Mouse (Mus musculus) liver, embryonic 15.5 days (tissue): ENCODE data around the gene St14. TPM values are rescaled to one million over a fixed set of nuclear protein-coding genes. Genes with fewer than 3 reads are reported as not detected.

ENCODE experiments used
- ATAC-seq: fragments of 200-750 bp; cut with Nextera tagmentation; 2 replicates; pipeline ENCODE4 v1.8.0; 2017; ENCODE audit warnings: moderate number of reproducible peaks, mild to moderate bottlenecking, moderate library complexity; ENCODE audit not compliant: insufficient read depth
- H3K27ac ChIP-seq: fragments of 300-500 bp; sonication (generic); replicated peaks from 2 replicates; pipeline ENCODE4 v1.5.1; 2015; ENCODE audit warnings: mild to moderate bottlenecking, inconsistent platforms
- H3K27me3 ChIP-seq: fragments of 300-500 bp; sonication (generic); 2 replicates; pipeline ENCODE4 v1.6.1; 2015; ENCODE audit warnings: mild to moderate bottlenecking, inconsistent platforms
- H3K36me3 ChIP-seq: fragments of 300-500 bp; sonication (generic); replicated peaks from 2 replicates; pipeline ENCODE4 v1.6.1; 2015; ENCODE audit warnings: moderate library complexity, mild to moderate bottlenecking, inconsistent platforms
- H3K4me1 ChIP-seq: fragments of 300-500 bp; sonication (generic); replicated peaks from 2 replicates; pipeline ENCODE4 v1.6.1; 2015; ENCODE audit warnings: inconsistent platforms
- H3K4me2 ChIP-seq: fragments of 300-500 bp; sonication (generic); 2 replicates; pipeline ENCODE4 v1.6.1; 2015; ENCODE audit warnings: moderate library complexity, mild to moderate bottlenecking, inconsistent platforms
- H3K4me3 ChIP-seq: fragments of 300-500 bp; sonication (generic); replicated peaks from 2 replicates; pipeline ENCODE4 v1.5.1; 2015; ENCODE audit warnings: mild to moderate bottlenecking, inconsistent platforms
- H3K9ac ChIP-seq: fragments of 300-500 bp; sonication (generic); 2 replicates; pipeline ENCODE4 v1.6.1; 2015; ENCODE audit warnings: moderate library complexity, mild to moderate bottlenecking, inconsistent platforms
- H3K9me3 ChIP-seq: fragments of 300-500 bp; sonication (generic); replicated peaks from 2 replicates; pipeline ENCODE4 v1.6.1; 2016; ENCODE audit warnings: inconsistent platforms
- WGBS: fragments of 180-500 bp; shearing (Covaris S2); methylation state at CpG from one replicate; pipeline ENCODE4 v1.1.7; 2015; ENCODE audit warnings: mixed read lengths; ENCODE audit not compliant: insufficient replicate concordance; 5-methylcytosine and 5-hydroxymethylcytosine counted together
- polyA plus RNA-seq: library from polyadenylated mRNA; unstranded; fragments of >200 nt; fragmentation: Nextera tagmentation; extraction: Ambion mirVana; gene quantifications from 2 replicates; pipeline ENCODE4 v1.2.1, GENCODE M21; 2015

Gene St14
- polyA plus RNA-seq, 1 experiment from 2014 or later: 0.46 TPM

- ATAC-seq: no peak
- Histone ChIP-seq H3K9ac (no peak overlapping the region), H3K4me2 (no peak overlapping the region), H3K4me1 (no peaks in the 10 kb centered on the region), H3K27me3 (no peaks in the 10 kb centered on the region), H3K9me3 (no peaks in the 10 kb centered on the region), H3K4me3 (no peak overlapping the region), H3K27ac (no peak overlapping the region), H3K36me3 (peaks cover 98% of the 10 kb centered on the region)
- 85% methylated on average over 8 of the region's 8 CpGs for WGBS
These were observed 24.9 kb upstream of the St14 start for GRCm38 (mm10) chr9:31156594-31156993.

- peaks cover 97% of the 10 kb centered on the region for H3K36me3 ChIP-seq
- H3K27ac ChIP-seq: no peak overlapping the region
- H3K9ac ChIP-seq: no peak overlapping the region
- WGBS: 63% methylated on average over 2 of the region's 2 CpGs
- no peak overlapping the region for H3K4me3 ChIP-seq
- no peaks in the 10 kb centered on the region for H3K4me1 ChIP-seq
- H3K27me3 ChIP-seq: no peaks in the 10 kb centered on the region
- ATAC-seq: no peak
- H3K9me3 ChIP-seq: no peaks in the 10 kb centered on the region
- H3K4me2 ChIP-seq: no peak overlapping the region
These were observed 19.4 kb upstream of the St14 start for GRCm38 (mm10) chr9:31151050-31151449.

GRCm38 (mm10) chr9:31148135-31148534, 16.5 kb upstream of the St14 start:
- 75% methylated on average over 7 of the region's 7 CpGs for WGBS
- H3K36me3 ChIP-seq: peaks cover 72% of the 10 kb centered on the region
- H3K4me1 ChIP-seq: peaks cover 9% of the 10 kb centered on the region; the same call in 1 of the 2 replicates
- H3K9me3 ChIP-seq: no peaks in the 10 kb centered on the region
- H3K27ac ChIP-seq: no peak overlapping the region
- H3K27me3 ChIP-seq: no peaks in the 10 kb centered on the region
- no peak overlapping the region for H3K4me3 ChIP-seq
- no peak overlapping the region for H3K4me2 ChIP-seq
- ATAC-seq: no peak
- no peak overlapping the region for H3K9ac ChIP-seq

- Histone ChIP-seq H3K36me3 (peaks cover 46% of the 10 kb centered on the region), H3K27ac (no peak overlapping the region)
- ATAC-seq: no peak
These were observed 13.7 kb upstream of the St14 start for GRCm38 (mm10) chr9:31145272-31145925.

GRCm38 (mm10) chr9:31142924-31143323, 11.3 kb upstream of the St14 start:
- 67% methylated on average over 1 of the region's 1 CpGs for WGBS
- H3K4me2 ChIP-seq: no peak overlapping the region
- no peaks in the 10 kb centered on the region for H3K9me3 ChIP-seq
- H3K27me3 ChIP-seq: no peaks in the 10 kb centered on the region
- H3K4me3 ChIP-seq: no peak overlapping the region
- H3K9ac ChIP-seq: no peak overlapping the region
- peaks cover 9% of the 10 kb centered on the region; the same call in 1 of the 2 replicates for H3K4me1 ChIP-seq
- no peak overlapping the region for H3K27ac ChIP-seq
- H3K36me3 ChIP-seq: peaks cover 22% of the 10 kb centered on the region
- no peak for ATAC-seq

More at GRCm38 (mm10) chr9:31145272-31145925, 13.7 kb upstream of the St14 start:
- no peak overlapping the region for H3K4me2 ChIP-seq
- no peak overlapping the region for H3K4me3 ChIP-seq
- no peaks in the 10 kb centered on the region for H3K27me3 ChIP-seq
- peaks cover 9% of the 10 kb centered on the region; the same call in 1 of the 2 replicates for H3K4me1 ChIP-seq
- no peaks in the 10 kb centered on the region for H3K9me3 ChIP-seq
- H3K9ac ChIP-seq: no peak overlapping the region
- 49% methylated on average over 7 of the region's 7 CpGs for WGBS

- Histone ChIP-seq H3K4me3 (no peak overlapping the region), H3K4me2 (no peak overlapping the region), H3K27ac (no peak overlapping the region), H3K9ac (no peak overlapping the region), H3K9me3 (no peaks in the 10 kb centered on the region), H3K36me3 (no peaks in the 10 kb centered on the region), H3K4me1 (peaks cover 18% of the 10 kb centered on the region), H3K27me3 (peaks cover 79% of the 10 kb centered on the region)
- 38% methylated on average over 5 of the region's 5 CpGs for WGBS
- ATAC-seq: no peak
These were observed 1.5 kb upstream of the St14 start for GRCm38 (mm10) chr9:31133131-31133530.

GRCm38 (mm10) chr9:31130357-31131204, 1.1 kb downstream of the St14 start:
- Histone ChIP-seq H3K4me1 (peaks cover 18% of the 10 kb centered on the region), H3K36me3 (no peaks in the 10 kb centered on the region), H3K27ac (no peak overlapping the region), H3K4me3 (peak overlapping the region; percentile 47), H3K4me2 (peak overlapping the region; percentile 72), H3K27me3 (peaks cover 87% of the 10 kb centered on the region), H3K9ac (no peak overlapping the region), H3K9me3 (no peaks in the 10 kb centered on the region)
- ATAC-seq: no peak
- 3% methylated on average over 26 of the region's 26 CpGs for WGBS

GRCm38 (mm10) chr9:31129956-31130355, 1.7 kb downstream of the St14 start:
- ATAC-seq: no peak
- H3K36me3 ChIP-seq: no peaks in the 10 kb centered on the region
- no peaks in the 10 kb centered on the region for H3K9me3 ChIP-seq
- H3K4me1 ChIP-seq: peaks cover 18% of the 10 kb centered on the region
- H3K27me3 ChIP-seq: peaks cover 81% of the 10 kb centered on the region
- no peak overlapping the region for H3K27ac ChIP-seq
- peak overlapping the region; percentile 47 for H3K4me3 ChIP-seq
- H3K4me2 ChIP-seq: peak overlapping the region; percentile 72
- H3K9ac ChIP-seq: no peak overlapping the region
- whole genome bisulfite sequencing: 8% methylated on average over 8 of the region's 8 CpGs

- Histone ChIP-seq H3K9ac (no peak overlapping the region), H3K27ac (no peak overlapping the region), H3K4me1 (peaks cover 18% of the 10 kb centered on the region), H3K27me3 (peaks cover 61% of the 10 kb centered on the region), H3K4me3 (no peak overlapping the region), H3K36me3 (no peaks in the 10 kb centered on the region), H3K9me3 (no peaks in the 10 kb centered on the region), H3K4me2 (no peak overlapping the region)
- ATAC-seq: no peak
- WGBS: 26% methylated on average over 12 of the region's 12 CpGs
These were observed 3.7 kb downstream of the St14 start for GRCm38 (mm10) chr9:31127876-31128465.

- Histone ChIP-seq H3K27me3 (peaks cover 43% of the 10 kb centered on the region), H3K9me3 (no peaks in the 10 kb centered on the region), H3K36me3 (no peaks in the 10 kb centered on the region), H3K27ac (no peak overlapping the region), H3K4me2 (no peak overlapping the region), H3K9ac (no peak overlapping the region), H3K4me3 (no peak overlapping the region), H3K4me1 (peaks cover 10% of the 10 kb centered on the region)
- no peak for ATAC-seq
- 59% methylated on average over 7 of the region's 7 CpGs for WGBS
These were observed 5.6 kb downstream of the St14 start for GRCm38 (mm10) chr9:31126079-31126478.

- Histone ChIP-seq H3K36me3 (no peaks in the 10 kb centered on the region), H3K4me2 (no peak overlapping the region), H3K9ac (no peak overlapping the region), H3K4me3 (no peak overlapping the region), H3K9me3 (no peaks in the 10 kb centered on the region), H3K4me1 (no peaks in the 10 kb centered on the region), H3K27ac (no peak overlapping the region), H3K27me3 (peaks cover 26% of the 10 kb centered on the region; the same call in 1 of the 2 replicates)
- ATAC-seq: no peak
- WGBS: 59% methylated on average over 13 of the region's 13 CpGs
These were observed 9.1 kb downstream of the St14 start for GRCm38 (mm10) chr9:31122464-31123030.
